8 mouse cellular contexts compared by ENCODE assay signal in genomic region chr12:78748557-78749377, GRCm38 (mm10). TPM values are rescaled to one million over a fixed set of nuclear protein-coding genes. Genes with fewer than 3 reads are reported as not detected.
DNase-seq lines count a peak whose midpoint lies in the region; ATAC-seq and TF ChIP-seq lines count a peak whose summit lies in the region.

TSS of gene Mpp5 (plus strand) at chr12:78748907.

- peaks cover 4% of the 10 kb centered on the region for H3K36me3 ChIP-seq in G1E (replicated peaks)
- no peaks in the 10 kb centered on the region for H3K36me3 ChIP-seq in forebrain, embryonic 16.5 days (ENCODE audit: control insufficient read depth, insufficient read depth)
- no peaks in the 10 kb centered on the region for H3K36me3 ChIP-seq in lung, embryonic 14.5 days (ENCODE audit: insufficient read depth)
- no peaks in the 10 kb centered on the region for H3K36me3 ChIP-seq in thymus, adult 2 months (ENCODE audit: control insufficient read depth, insufficient read depth, low read length)

- peak; percentile 92 for ATAC-seq in G1E (ENCODE audit: extremely low read depth, insufficient number of reproducible peaks, low FRiP score, poor library complexity, severe bottlenecking)
- ATAC-seq in forebrain, embryonic 16.5 days: peak; percentile 100
- ATAC-seq in lung, embryonic 14.5 days (ENCODE audit: insufficient read depth): peak; percentile 99

- peak within 1 kb of the TSS; percentile 99 for H3K4me2 ChIP-seq in forebrain, embryonic 16.5 days (ENCODE audit: low read length)
- H3K4me2 ChIP-seq in lung, embryonic 14.5 days: peak within 1 kb of the TSS; percentile 99

- intact Hi-C loops in heart, postnatal 36 days (cut with DNase I): loop anchor here (2.0 to 5.0 kb wide), 2 partner anchors 112 to 521 kb away; partner anchors contain the start of genes Atp6v1d, Eif2s1 and Gphn

- TF ChIP-seq CTCF in G1E (IDR thresholded peaks at IDR 0.05; ENCODE audit: low read depth, low read length): no peak
- TF ChIP-seq CTCF in layer of hippocampus, adult 2 months (conservative IDR thresholded peaks at IDR 0.05): no peak
- TF ChIP-seq CTCF in lung, embryonic 14.5 days (IDR thresholded peaks at IDR 0.05; ENCODE audit: low read depth): no peak
- TF ChIP-seq CTCF in olfactory bulb, adult 2 months (IDR thresholded peaks at IDR 0.05; ENCODE audit: insufficient read depth, low read depth, low read length): no peak
- TF ChIP-seq CTCF in thymus, adult 2 months (IDR thresholded peaks at IDR 0.05; ENCODE audit: borderline replicate concordance, control insufficient read depth, extremely low read depth, insufficient read depth, low read length, poor library complexity): no peak; the same call in none of the 2 replicates

- H3K9ac ChIP-seq in forebrain, embryonic 16.5 days (replicated peaks; ENCODE audit: low read depth, low read length): peak within 1 kb of the TSS; percentile 69
- peak within 1 kb of the TSS; percentile 86 for H3K9ac ChIP-seq in lung, embryonic 14.5 days

- no peaks in the 10 kb centered on the region for H3K9me3 ChIP-seq in G1E (replicated peaks)
- H3K9me3 ChIP-seq in forebrain, embryonic 16.5 days (ENCODE audit: control insufficient read depth, low read length): no peaks in the 10 kb centered on the region
- no peaks in the 10 kb centered on the region for H3K9me3 ChIP-seq in lung, embryonic 14.5 days (ENCODE audit: low read depth, low read length)

- TF ChIP-seq POLR2A in olfactory bulb, adult 2 months (IDR thresholded peaks at IDR 0.05; ENCODE audit: insufficient read depth, low read depth, low read length): peak; percentile 45; the same call in 1 of the 2 replicates
- peak; percentile 80 for TF ChIP-seq POLR2A in thymus, adult 2 months (IDR thresholded peaks at IDR 0.05; ENCODE audit: control insufficient read depth, extremely low read depth, insufficient read depth, low read length, poor library complexity)

- H3K27me3 ChIP-seq in G1E (ENCODE audit: insufficient read depth, low read length): no peaks in the 10 kb centered on the region
- H3K27me3 ChIP-seq in forebrain, embryonic 16.5 days (replicated peaks; ENCODE audit: control insufficient read depth, insufficient read depth, low read length): peaks cover 5% of the 10 kb centered on the region
- H3K27me3 ChIP-seq in lung, embryonic 14.5 days (ENCODE audit: insufficient read depth, low read length): no peaks in the 10 kb centered on the region
- no peaks in the 10 kb centered on the region for H3K27me3 ChIP-seq in thymus, adult 2 months (ENCODE audit: control insufficient read depth, insufficient read depth, low read length)

- H3K27ac ChIP-seq in forebrain, embryonic 16.5 days (ENCODE audit: low read length): peak within 1 kb of the TSS; percentile 80
- H3K27ac ChIP-seq in layer of hippocampus, adult 2 months: peak within 1 kb of the TSS; percentile 90
- H3K27ac ChIP-seq in lung, embryonic 14.5 days (ENCODE audit: low read depth): peak within 1 kb of the TSS; percentile 97
- H3K27ac ChIP-seq in olfactory bulb, adult 2 months (ENCODE audit: insufficient read depth, low read depth, low read length): no peak within 1 kb of the TSS
- no peak within 1 kb of the TSS for H3K27ac ChIP-seq in thymus, adult 2 months (ENCODE audit: control insufficient read depth, insufficient read depth, low read length)

- DNase-seq in G1E (ENCODE audit: low spot score): peak; percentile 99
- peak; percentile 96 to 98 for DNase-seq in cerebellum, adult 18-20 months
- DNase-seq in heart, postnatal 36 days: peak; percentile 94 to 95
- peak; percentile 98 for DNase-seq in layer of hippocampus, adult 2 months (ENCODE audit: low spot score in 2 of 2)
- peak; percentile 99 for DNase-seq in lung, embryonic 14.5 days
- DNase-seq in thymus, adult 2 months: peak; percentile 95

- peak within 1 kb of the TSS; percentile 87 for H3K4me3 ChIP-seq in G1E (ENCODE audit: low read depth, low read length)
- peak within 1 kb of the TSS; percentile 78 for H3K4me3 ChIP-seq in forebrain, embryonic 16.5 days (replicated peaks; ENCODE audit: low read length)
- H3K4me3 ChIP-seq in layer of hippocampus, adult 2 months: peak within 1 kb of the TSS; percentile 82
- peak within 1 kb of the TSS; percentile 80 for H3K4me3 ChIP-seq in lung, embryonic 14.5 days (ENCODE audit: low read depth, low read length)
- H3K4me3 ChIP-seq in olfactory bulb, adult 2 months (ENCODE audit: insufficient read depth, low read depth, low read length): peak within 1 kb of the TSS; percentile 76
- peak within 1 kb of the TSS; percentile 77 for H3K4me3 ChIP-seq in thymus, adult 2 months (ENCODE audit: control insufficient read depth, insufficient read depth, low read length)

- WGBS in forebrain, embryonic 16.5 days: under 1% methylated on average over 86 of the region's 98 CpGs
- under 1% methylated on average over 86 of the region's 98 CpGs for WGBS in lung, embryonic 14.5 days
- under 1% methylated on average over 91 of the region's 98 CpGs for WGBS in olfactory bulb, adult 2 months
- WGBS in thymus, adult 2 months: under 1% methylated on average over 98 of the region's 98 CpGs

- H3K4me1 ChIP-seq in G1E (ENCODE audit: insufficient read depth, low read depth, low read length): peaks cover 40% of the 10 kb centered on the region
- H3K4me1 ChIP-seq in forebrain, embryonic 16.5 days (replicated peaks; ENCODE audit: control insufficient read depth, insufficient read depth, low read length): peaks cover 6% of the 10 kb centered on the region; the same call in 1 of the 2 replicates
- peaks cover 10% of the 10 kb centered on the region; the same call in 1 of the 2 replicates for H3K4me1 ChIP-seq in lung, embryonic 14.5 days (ENCODE audit: insufficient read depth)
- no peaks in the 10 kb centered on the region; the same call in 1 of the 2 replicates for H3K4me1 ChIP-seq in olfactory bulb, adult 2 months (ENCODE audit: control insufficient read depth, insufficient read depth, low read length)
- H3K4me1 ChIP-seq in thymus, adult 2 months (replicated peaks; ENCODE audit: control insufficient read depth, insufficient read depth, low read length): peaks cover 3% of the 10 kb centered on the region

RNA-seq across cellular contexts. Expression of gene Mpp5, which starts in this region (rescaled TPM):
- total RNA-seq in G1E (2014; fragmentation: Nextera tagmentation) (76.5 and 84.5 TPM in 2 replicates), G1E (2017) (66.4 and 106 TPM in 2 replicates)
- 1.9 and 2.3 TPM in 2 replicates for polyA plus RNA-seq in G1E (2012)
- polyA plus RNA-seq in forebrain, embryonic 16.5 days (2015; fragmentation: Nextera tagmentation; extraction: Ambion mirVana): 14.4 and 16.0 TPM in 2 replicates
- 10 to 100 TPM; 19.9 to 20.5 TPM for total RNA-seq in heart, postnatal 36 days (2021)
- 10 to 100 TPM; 31.4 to 31.7 TPM for total RNA-seq in layer of hippocampus, adult 2 months (2021)
- polyA plus RNA-seq in lung, embryonic 14.5 days (2014; fragmentation: Nextera tagmentation; extraction: Ambion mirVana): 18.7 and 20.3 TPM in 2 replicates
- polyA plus RNA-seq in olfactory bulb, adult 2 months (2012; ENCODE audit: insufficient read depth, insufficient read length, low replicate concordance, missing spikeins): not detected in 2 replicates
- polyA plus RNA-seq in thymus, adult 2 months (2012; rRNA removed): 1.7 and 1.8 TPM in 2 replicates

Comparison
In these comparisons a context has a peak if more than half of its experiments do, and no peak if none do; other contexts are left out.
1. H3K27ac ChIP-seq: peak in forebrain, embryonic 16.5 days (single experiment), layer of hippocampus, adult 2 months (single experiment) and lung, embryonic 14.5 days (single experiment); none in olfactory bulb, adult 2 months (single experiment) and thymus, adult 2 months (single experiment).
2. Peak in every context shown above with its lines, with median percentiles within 50 percentile points of each other: ATAC-seq, DNase-seq and H3K4me3 ChIP-seq.